Mouse (Mus musculus) heart, embryonic 13.5 days (tissue): ENCODE measurements at regions not wholly inside any gene's neighbourhood (a gene's known extent, or its start where the extent isn't known, plus 50 kb on each side); places are given as distances from the start of the nearest gene placed in this dataset.

ENCODE experiments used
- ATAC-seq: fragments of 200-750 bp; cut with Nextera tagmentation; 2 replicates; pipeline ENCODE4 v1.8.0; 2017; ENCODE audit warnings: moderate TSS enrichment; ENCODE audit not compliant: insufficient number of reproducible peaks, low FRiP score, low TSS enrichment; ENCODE audit errors: extremely low read depth
- H3K27ac ChIP-seq: fragments of 300-500 bp; sonication (generic); replicated peaks from 2 replicates; pipeline ENCODE4 v1.5.1; 2015; ENCODE audit warnings: moderate library complexity, mild to moderate bottlenecking, inconsistent platforms
- H3K27me3 ChIP-seq: fragments of 300-500 bp; sonication (generic); replicated peaks from 2 replicates; pipeline ENCODE4 v1.6.1; 2015; ENCODE audit warnings: mild to moderate bottlenecking, inconsistent platforms
- H3K36me3 ChIP-seq: fragments of 300-500 bp; sonication (generic); 2 replicates; pipeline ENCODE4 v1.6.1; 2015; ENCODE audit warnings: mild to moderate bottlenecking, inconsistent platforms
- H3K4me1 ChIP-seq: fragments of 300-500 bp; sonication (generic); 2 replicates; pipeline ENCODE4 v1.6.1; 2015; ENCODE audit warnings: inconsistent platforms
- H3K4me2 ChIP-seq: fragments of 300-500 bp; sonication (generic); 2 replicates; pipeline ENCODE4 v1.6.1; 2015; ENCODE audit warnings: inconsistent platforms, mild to moderate bottlenecking, moderate library complexity
- H3K4me3 ChIP-seq: fragments of 300-500 bp; sonication (generic); 2 replicates; pipeline ENCODE4 v1.5.1; 2015; ENCODE audit warnings: moderate library complexity, mild to moderate bottlenecking, inconsistent platforms
- H3K9ac ChIP-seq: fragments of 300-500 bp; sonication (generic); 2 replicates; pipeline ENCODE4 v1.6.1; 2015; ENCODE audit warnings: inconsistent platforms, mild to moderate bottlenecking, moderate library complexity
- H3K9me3 ChIP-seq: fragments of 300-500 bp; sonication (generic); 2 replicates; pipeline ENCODE4 v1.6.1; 2016; ENCODE audit warnings: inconsistent platforms
- WGBS: fragments of 180-500 bp; shearing (Covaris S2); methylation state at CpG from one replicate; pipeline ENCODE4 v1.1.7; 2015; ENCODE audit warnings: mixed read lengths; 5-methylcytosine and 5-hydroxymethylcytosine counted together

GRCm38 (mm10) chr2:123506162-123506561 is 583.6 kb upstream of the Sema6d start:
- no peak for ATAC-seq
- no peak overlapping the region for H3K4me3 ChIP-seq
- H3K4me2 ChIP-seq = no peak overlapping the region
- no peak overlapping the region for H3K27ac ChIP-seq
- 70% methylated on average over 1 of the region's 1 CpGs for WGBS
- H3K4me1 ChIP-seq = no peaks in the 10 kb centered on the region
- no peaks in the 10 kb centered on the region for H3K36me3 ChIP-seq
- no peaks in the 10 kb centered on the region for H3K27me3 ChIP-seq
- no peaks in the 10 kb centered on the region for H3K9me3 ChIP-seq
- H3K9ac ChIP-seq = no peak overlapping the region

GRCm38 (mm10) chr2:123507095-123507494 is 582.7 kb upstream of the Sema6d start:
- Histone ChIP-seq H3K27ac (no peak overlapping the region), H3K9ac (no peak overlapping the region), H3K4me1 (no peaks in the 10 kb centered on the region), H3K4me2 (no peak overlapping the region), H3K36me3 (no peaks in the 10 kb centered on the region), H3K9me3 (no peaks in the 10 kb centered on the region), H3K27me3 (no peaks in the 10 kb centered on the region), H3K4me3 (no peak overlapping the region)
- ATAC-seq = no peak

- H3K4me3 ChIP-seq = no peak overlapping the region
- no peaks in the 10 kb centered on the region for H3K27me3 ChIP-seq
- no peaks in the 10 kb centered on the region for H3K9me3 ChIP-seq
- 12% methylated on average over 1 of the region's 1 CpGs for WGBS
- no peak overlapping the region for H3K27ac ChIP-seq
- H3K4me2 ChIP-seq = no peak overlapping the region
- ATAC-seq = no peak
- no peaks in the 10 kb centered on the region for H3K36me3 ChIP-seq
- no peak overlapping the region for H3K9ac ChIP-seq
- peaks cover 9% of the 10 kb centered on the region; the same call in 1 of the 2 replicates for H3K4me1 ChIP-seq
These were observed 560.9 kb upstream of the Sema6d start for GRCm38 (mm10) chr2:123528915-123529314.

- H3K27ac ChIP-seq = no peak overlapping the region
- H3K36me3 ChIP-seq = no peaks in the 10 kb centered on the region
- H3K9me3 ChIP-seq = no peaks in the 10 kb centered on the region
- no peak overlapping the region for H3K4me2 ChIP-seq
- no peak overlapping the region for H3K4me3 ChIP-seq
- H3K9ac ChIP-seq = no peak overlapping the region
- no peak for ATAC-seq
- no peaks in the 10 kb centered on the region for H3K27me3 ChIP-seq
- 77% methylated on average over 9 of the region's 9 CpGs for WGBS
- H3K4me1 ChIP-seq = peaks cover 9% of the 10 kb centered on the region; the same call in 1 of the 2 replicates
These were observed 556.6 kb upstream of the Sema6d start for GRCm38 (mm10) chr2:123532946-123533791.

DNA sequence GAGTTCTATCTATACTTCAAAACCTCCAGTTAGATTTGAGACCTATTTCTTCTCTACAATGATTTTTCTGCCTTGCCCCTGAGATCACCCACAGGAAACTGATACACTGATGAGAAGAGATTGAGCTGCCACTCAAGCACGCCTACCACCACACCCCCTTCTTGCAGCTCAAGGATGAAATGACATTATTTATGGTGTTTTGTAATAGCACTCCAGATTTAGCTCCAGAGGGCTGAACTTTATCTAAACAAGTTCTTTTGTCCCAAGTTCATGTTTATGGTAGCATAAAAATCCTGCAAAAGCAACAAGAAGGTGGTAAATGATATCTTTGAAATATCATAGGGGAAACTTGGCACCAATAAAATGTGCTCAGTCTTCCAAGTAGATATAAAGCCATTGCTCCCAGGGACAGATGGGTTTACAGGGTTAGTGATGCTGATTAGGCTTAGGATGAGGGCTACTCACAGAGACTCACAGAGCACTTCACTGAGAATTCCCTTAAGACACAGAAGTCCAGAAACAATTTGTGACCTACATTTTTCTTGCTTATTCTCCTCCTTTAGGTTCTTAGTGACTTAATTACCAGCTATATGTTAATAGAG is 538.4 kb upstream of the Sema6d start:
- Histone ChIP-seq H3K27ac (no peak overlapping the region), H3K4me2 (no peak overlapping the region), H3K36me3 (no peaks in the 10 kb centered on the region), H3K9me3 (no peaks in the 10 kb centered on the region), H3K27me3 (no peaks in the 10 kb centered on the region), H3K9ac (no peak overlapping the region), H3K4me3 (no peak overlapping the region), H3K4me1 (no peaks in the 10 kb centered on the region)
- 54% methylated on average over 1 of the region's 1 CpGs for WGBS
- no peak for ATAC-seq

- Histone ChIP-seq H3K9ac (no peak overlapping the region), H3K9me3 (no peaks in the 10 kb centered on the region), H3K4me3 (no peak overlapping the region), H3K4me1 (no peaks in the 10 kb centered on the region), H3K36me3 (no peaks in the 10 kb centered on the region), H3K4me2 (no peak overlapping the region), H3K27ac (no peak overlapping the region), H3K27me3 (no peaks in the 10 kb centered on the region)
- ATAC-seq = no peak
These were observed 531.6 kb upstream of the Sema6d start for GRCm38 (mm10) chr2:123558123-123558650.
